Mouse (Mus musculus): ENCODE data around the gene Tfb2m. TPM values are rescaled to one million over a fixed set of nuclear protein-coding genes. Genes with fewer than 3 reads are reported as not detected.

Gene Tfb2m
- polyA plus RNA-seq, 1 experiment from 2014 or later: 33.6 TPM

DNA sequence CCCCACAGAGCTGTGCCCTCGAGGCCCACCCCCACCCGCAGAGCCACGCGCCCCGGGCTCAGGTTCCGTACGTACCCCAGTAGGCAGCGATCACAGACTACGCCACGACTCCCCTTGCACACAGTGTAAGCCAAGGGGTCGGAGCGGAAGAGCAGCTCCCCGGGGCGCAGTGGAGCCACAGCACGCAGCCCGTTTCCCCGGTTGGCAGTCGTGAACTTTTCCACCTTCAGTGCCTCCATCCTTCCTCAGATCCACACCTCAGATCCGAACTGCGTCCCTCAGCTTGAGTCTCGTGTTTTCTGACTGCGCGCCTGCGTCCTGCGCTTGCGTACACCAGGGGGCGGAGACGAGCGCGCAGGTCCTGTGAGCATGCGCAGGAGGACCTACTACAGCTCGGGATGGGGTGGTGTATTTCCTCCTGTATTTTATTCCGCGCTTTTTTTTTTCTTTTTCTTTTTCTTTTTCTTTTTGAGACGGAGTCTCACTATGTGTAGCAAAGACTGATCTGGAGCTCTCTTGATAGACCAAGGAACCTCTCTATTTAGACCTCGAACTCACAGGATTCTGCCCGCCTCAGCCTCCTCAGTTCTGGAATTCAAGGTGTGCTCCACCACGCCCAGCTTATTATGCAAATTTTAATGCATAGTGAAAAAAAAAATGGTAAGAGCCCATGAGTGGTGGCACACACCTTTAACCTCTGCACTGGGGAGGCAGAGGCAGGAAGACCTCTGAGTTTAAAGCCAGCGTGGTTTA, 28.2 kb downstream of the Tfb2m start, which contains the start of gene Smyd3:
Gene Smyd3 (minus strand): TSS at position 329 of the 753 bp plus-strand sequence.
- 6% methylated on average over 39 of the region's 39 CpGs for WGBS
- no peaks in the 10 kb centered on the region for H3K36me3 ChIP-seq (ENCODE audit: control insufficient read depth, insufficient read depth, low read length)
- peak; percentile 88 for ATAC-seq (ENCODE audit: low read depth)
- peak within 1 kb of the TSS; percentile 75 for H3K9ac ChIP-seq (ENCODE audit: low read length)
- peak within 1 kb of the TSS; percentile 81 for H3K4me2 ChIP-seq (ENCODE audit: low read depth, low read length)
- peak within 1 kb of the TSS; percentile 20; the same call in 1 of the 2 replicates for H3K27ac ChIP-seq (ENCODE audit: low read length)
- H3K4me3 ChIP-seq (ENCODE audit: low read length): peak within 1 kb of the TSS; percentile 67
- H3K27me3 ChIP-seq (ENCODE audit: control insufficient read depth, insufficient read depth, low read depth, low read length): no peaks in the 10 kb centered on the region
- no peaks in the 10 kb centered on the region for H3K9me3 ChIP-seq (ENCODE audit: control insufficient read depth, low read length)
- H3K4me1 ChIP-seq (replicated peaks; ENCODE audit: control insufficient read depth, insufficient read depth, low read length): peaks cover 5% of the 10 kb centered on the region

DNA sequence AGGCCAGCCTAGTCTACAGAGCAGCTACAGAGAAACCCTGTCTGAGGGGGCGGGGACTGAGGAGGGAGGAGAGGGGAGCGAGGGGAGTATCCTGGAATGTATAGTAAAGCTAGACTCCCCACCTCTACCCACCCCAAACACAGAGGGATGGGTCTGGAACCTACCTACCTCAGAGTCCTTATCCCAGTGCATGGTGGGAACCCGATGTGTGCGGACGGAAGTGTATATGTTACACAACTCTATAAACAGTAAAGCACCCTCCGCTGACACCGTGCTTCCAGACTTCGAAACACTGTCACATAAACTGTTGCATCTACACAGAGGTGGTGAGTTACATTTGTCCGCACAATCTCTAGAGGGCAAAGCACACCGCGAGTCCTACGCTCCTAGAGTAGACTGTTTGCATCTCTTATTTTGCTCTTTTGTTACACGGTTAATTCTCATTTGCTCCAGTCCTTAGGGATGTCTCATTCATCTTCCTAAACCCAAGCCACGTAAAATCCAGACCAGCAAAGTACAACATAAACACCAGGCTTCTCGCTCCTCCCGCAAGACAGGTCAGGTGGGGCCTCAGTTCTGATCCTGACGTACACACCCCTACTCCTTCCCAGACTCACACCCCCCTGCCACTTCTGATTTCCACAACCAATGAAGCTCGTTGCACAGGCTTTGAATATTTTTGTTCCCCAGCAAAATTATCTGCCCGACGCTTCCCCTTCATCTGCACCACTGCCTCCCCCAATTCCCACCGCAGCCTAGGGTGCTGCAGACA, 28.9 kb downstream of the Tfb2m start:
- no peaks in the 10 kb centered on the region for H3K36me3 ChIP-seq (ENCODE audit: control insufficient read depth, insufficient read depth, low read length)
- peak; percentile 71 for ATAC-seq (ENCODE audit: low read depth)
- H3K27me3 ChIP-seq (ENCODE audit: control insufficient read depth, insufficient read depth, low read depth, low read length): no peaks in the 10 kb centered on the region
- H3K9ac ChIP-seq (ENCODE audit: low read length): peak overlapping the region; percentile 75
- H3K4me2 ChIP-seq (ENCODE audit: low read depth, low read length): peak overlapping the region; percentile 81
- H3K27ac ChIP-seq (ENCODE audit: low read length): peak overlapping the region; percentile 20; the same call in 1 of the 2 replicates
- peak overlapping the region; percentile 67 for H3K4me3 ChIP-seq (ENCODE audit: low read length)
- no peaks in the 10 kb centered on the region for H3K9me3 ChIP-seq (ENCODE audit: control insufficient read depth, low read length)
- under 1% methylated on average over 21 of the region's 21 CpGs for WGBS
- peaks cover 5% of the 10 kb centered on the region for H3K4me1 ChIP-seq (replicated peaks; ENCODE audit: control insufficient read depth, insufficient read depth, low read length)

- H3K9ac ChIP-seq (ENCODE audit: low read length): no peak overlapping the region
These were observed 34.2 kb downstream of the Tfb2m start for GRCm38 (mm10) chr1:179511895-179512294.

GRCm38 (mm10) chr1:179510546-179511340, 35.3 kb downstream of the Tfb2m start:
- H3K27me3 ChIP-seq (ENCODE audit: control insufficient read depth, insufficient read depth, low read depth, low read length): no peaks in the 10 kb centered on the region
- H3K4me2 ChIP-seq (ENCODE audit: low read depth, low read length): no peak overlapping the region
- 84% methylated on average over 13 of the region's 13 CpGs for WGBS
- no peaks in the 10 kb centered on the region for H3K4me1 ChIP-seq (replicated peaks; ENCODE audit: control insufficient read depth, insufficient read depth, low read length)
- no peak for ATAC-seq (ENCODE audit: low read depth)
- no peak overlapping the region for H3K9ac ChIP-seq (ENCODE audit: low read length)
- no peaks in the 10 kb centered on the region for H3K36me3 ChIP-seq (ENCODE audit: control insufficient read depth, insufficient read depth, low read length)
- H3K9me3 ChIP-seq (ENCODE audit: control insufficient read depth, low read length): no peaks in the 10 kb centered on the region
- no peak overlapping the region for H3K27ac ChIP-seq (ENCODE audit: low read length)
- no peak overlapping the region for H3K4me3 ChIP-seq (ENCODE audit: low read length)

More at GRCm38 (mm10) chr1:179511895-179512294, 34.2 kb downstream of the Tfb2m start:
- WGBS: 73% methylated on average over 7 of the region's 7 CpGs
- no peaks in the 10 kb centered on the region for H3K36me3 ChIP-seq (ENCODE audit: control insufficient read depth, insufficient read depth, low read length)
- H3K4me1 ChIP-seq (replicated peaks; ENCODE audit: control insufficient read depth, insufficient read depth, low read length): peaks cover 5% of the 10 kb centered on the region
- no peak for ATAC-seq (ENCODE audit: low read depth)
- H3K4me2 ChIP-seq (ENCODE audit: low read depth, low read length): no peak overlapping the region
- no peaks in the 10 kb centered on the region for H3K27me3 ChIP-seq (ENCODE audit: control insufficient read depth, insufficient read depth, low read depth, low read length)
- H3K9me3 ChIP-seq (ENCODE audit: control insufficient read depth, low read length): no peaks in the 10 kb centered on the region
- H3K27ac ChIP-seq (ENCODE audit: low read length): no peak overlapping the region
- no peak overlapping the region for H3K4me3 ChIP-seq (ENCODE audit: low read length)

- Histone ChIP-seq H3K36me3 (ENCODE audit: control insufficient read depth, insufficient read depth, low read length) (no peaks in the 10 kb centered on the region), H3K9ac (ENCODE audit: low read length) (no peak overlapping the region), H3K27me3 (ENCODE audit: control insufficient read depth, insufficient read depth, low read depth, low read length) (no peaks in the 10 kb centered on the region), H3K27ac (ENCODE audit: low read length) (no peak overlapping the region), H3K4me3 (ENCODE audit: low read length) (no peak overlapping the region), H3K9me3 (ENCODE audit: control insufficient read depth, low read length) (no peaks in the 10 kb centered on the region), H3K4me1 (replicated peaks; ENCODE audit: control insufficient read depth, insufficient read depth, low read length) (no peaks in the 10 kb centered on the region), H3K4me2 (ENCODE audit: low read depth, low read length) (no peak overlapping the region)
- WGBS: 55% methylated on average over 9 of the region's 9 CpGs
- ATAC-seq (ENCODE audit: low read depth): no peak
These were observed 39.3 kb downstream of the Tfb2m start for GRCm38 (mm10) chr1:179506530-179507315.

GRCm38 (mm10) chr1:179502565-179502964, 43.5 kb downstream of the Tfb2m start:
- Histone ChIP-seq H3K27ac (ENCODE audit: low read length) (no peak overlapping the region), H3K4me1 (replicated peaks; ENCODE audit: control insufficient read depth, insufficient read depth, low read length) (no peaks in the 10 kb centered on the region)
- WGBS: 13% methylated on average over 3 of the region's 3 CpGs

DNA sequence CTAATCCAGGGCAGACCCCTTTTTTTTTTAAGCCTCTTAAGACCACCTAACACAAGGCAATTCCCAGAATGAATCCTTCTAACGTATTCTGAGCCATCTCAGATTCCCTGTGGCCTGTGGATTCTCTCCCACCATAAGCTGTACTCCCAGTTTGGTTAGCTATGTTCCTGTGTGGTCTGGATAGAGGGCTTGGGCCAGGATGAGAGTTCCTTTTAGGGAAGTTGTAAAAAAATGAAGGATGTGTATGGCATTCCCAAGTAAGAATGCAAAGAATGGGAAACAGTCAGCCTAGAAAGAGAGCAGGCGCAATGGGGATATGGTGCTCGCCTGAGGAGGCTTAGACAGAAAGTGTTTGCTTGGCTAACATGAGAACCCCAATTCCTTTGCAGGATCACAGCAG, 46.8 kb downstream of the Tfb2m start:
- no peak overlapping the region for H3K4me3 ChIP-seq (ENCODE audit: low read length)
- H3K4me2 ChIP-seq (ENCODE audit: low read depth, low read length): no peak overlapping the region
- H3K9ac ChIP-seq (ENCODE audit: low read length): no peak overlapping the region
- ATAC-seq (ENCODE audit: low read depth): peak; percentile 67
- no peaks in the 10 kb centered on the region for H3K27me3 ChIP-seq (ENCODE audit: control insufficient read depth, insufficient read depth, low read depth, low read length)
- no peak overlapping the region for H3K27ac ChIP-seq (ENCODE audit: low read length)
- WGBS: 67% methylated on average over 3 of the region's 3 CpGs
- H3K4me1 ChIP-seq (replicated peaks; ENCODE audit: control insufficient read depth, insufficient read depth, low read length): no peaks in the 10 kb centered on the region
- no peaks in the 10 kb centered on the region for H3K9me3 ChIP-seq (ENCODE audit: control insufficient read depth, low read length)
- H3K36me3 ChIP-seq (ENCODE audit: control insufficient read depth, insufficient read depth, low read length): no peaks in the 10 kb centered on the region

More at GRCm38 (mm10) chr1:179502565-179502964, 43.5 kb downstream of the Tfb2m start:
- H3K9ac ChIP-seq (ENCODE audit: low read length): no peak overlapping the region
- H3K27me3 ChIP-seq (ENCODE audit: control insufficient read depth, insufficient read depth, low read depth, low read length): no peaks in the 10 kb centered on the region
- no peak for ATAC-seq (ENCODE audit: low read depth)
- H3K4me2 ChIP-seq (ENCODE audit: low read depth, low read length): no peak overlapping the region
- no peak overlapping the region for H3K4me3 ChIP-seq (ENCODE audit: low read length)
- H3K36me3 ChIP-seq (ENCODE audit: control insufficient read depth, insufficient read depth, low read length): no peaks in the 10 kb centered on the region
- no peaks in the 10 kb centered on the region for H3K9me3 ChIP-seq (ENCODE audit: control insufficient read depth, low read length)

DNA sequence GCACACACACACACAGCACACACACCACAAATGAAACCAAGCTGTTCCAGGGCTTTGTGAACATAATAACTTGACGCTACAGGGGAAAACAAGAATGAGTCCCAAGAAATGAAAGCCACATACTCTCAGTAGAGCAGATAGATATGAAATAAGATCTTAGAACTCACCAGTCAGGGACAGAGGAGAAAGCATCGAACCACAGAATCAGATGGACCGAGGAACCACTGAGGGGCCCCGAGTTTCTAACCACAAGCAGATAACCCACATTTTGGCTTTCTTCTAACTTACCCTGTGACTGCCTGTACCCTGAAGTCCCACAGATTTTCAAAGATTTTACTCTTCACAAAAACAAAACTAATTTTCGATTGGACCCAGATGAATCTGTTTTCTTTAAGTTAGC, 53.2 kb downstream of the Tfb2m start:
- no peak overlapping the region for H3K4me3 ChIP-seq (ENCODE audit: low read length)
- H3K9me3 ChIP-seq (ENCODE audit: control insufficient read depth, low read length): no peaks in the 10 kb centered on the region
- 74% methylated on average over 5 of the region's 5 CpGs for WGBS
- H3K4me2 ChIP-seq (ENCODE audit: low read depth, low read length): no peak overlapping the region
- H3K27me3 ChIP-seq (ENCODE audit: control insufficient read depth, insufficient read depth, low read depth, low read length): no peaks in the 10 kb centered on the region
- H3K9ac ChIP-seq (ENCODE audit: low read length): no peak overlapping the region
- no peaks in the 10 kb centered on the region for H3K36me3 ChIP-seq (ENCODE audit: control insufficient read depth, insufficient read depth, low read length)
- no peak overlapping the region for H3K27ac ChIP-seq (ENCODE audit: low read length)
- no peaks in the 10 kb centered on the region; the same call in 1 of the 2 replicates for H3K4me1 ChIP-seq (replicated peaks; ENCODE audit: control insufficient read depth, insufficient read depth, low read length)
- ATAC-seq (ENCODE audit: low read depth): no peak

Measured in lung, embryonic 16.5 days (tissue).